Mouse (Mus musculus): ENCODE measurements around the gene Knstrn. TPM values are rescaled to one million over a fixed set of nuclear protein-coding genes. Genes with fewer than 3 reads are reported as not detected.

The Knstrn gene
- polyA plus RNA-seq, 1 experiment from 2014 or later = 29.0 TPM

GRCm38 (mm10) chr2:118846246-118846645 lies 32.4 kb downstream of the Knstrn start:
- H3K4me3 ChIP-seq (ENCODE audit: low read depth, low read length) = no peak overlapping the region
- ATAC-seq (ENCODE audit: low FRiP score, low TSS enrichment) (no peak), DNase-seq (ENCODE audit: low spot score) (no peak)
- no peaks in the 10 kb centered on the region for H3K9me3 ChIP-seq (ENCODE audit: control insufficient read depth, low read length)
- no peaks in the 10 kb centered on the region for H3K36me3 ChIP-seq (ENCODE audit: control insufficient read depth, insufficient read depth, low read length)
- WGBS = 45% methylated on average over 7 of the region's 7 CpGs
- no peaks in the 10 kb centered on the region for H3K27me3 ChIP-seq (ENCODE audit: control insufficient read depth, insufficient read depth, low read length)
- H3K4me2 ChIP-seq (replicated peaks; ENCODE audit: low read depth) = no peak overlapping the region
- H3K4me1 ChIP-seq (replicated peaks; ENCODE audit: control insufficient read depth, insufficient read depth) = no peaks in the 10 kb centered on the region
- TF ChIP-seq CTCF (IDR thresholded peaks at IDR 0.05; ENCODE audit: low read depth) (no peak), EP300 (optimal IDR thresholded peaks at IDR 0.05) (no peak)
- H3K27ac ChIP-seq (replicated peaks) = no peak overlapping the region
- H3K9ac ChIP-seq (ENCODE audit: low read length) = no peak overlapping the region

GRCm38 (mm10) chr2:118851756-118852155 lies 38.0 kb downstream of the Knstrn start:
- no peak for TF ChIP-seq CTCF (IDR thresholded peaks at IDR 0.05; ENCODE audit: low read depth)
- 26% methylated on average over 3 of the region's 3 CpGs for WGBS
- DNase-seq (ENCODE audit: low spot score) = no peak

GRCm38 (mm10) chr2:118861454-118862339 lies 47.9 kb downstream of the Knstrn start, which contains the start of gene Ivd:
TSS of gene Ivd (plus strand) at chr2:118861954.
- TF ChIP-seq CTCF (IDR thresholded peaks at IDR 0.05; ENCODE audit: low read depth) (no peak), EP300 (optimal IDR thresholded peaks at IDR 0.05) (peak; percentile 73)
- Histone ChIP-seq H3K9ac (ENCODE audit: low read length) (peak within 1 kb of the TSS; percentile 64), H3K36me3 (ENCODE audit: control insufficient read depth, insufficient read depth, low read length) (no peaks in the 10 kb centered on the region), H3K27ac (replicated peaks) (peak within 1 kb of the TSS; percentile 65), H3K4me3 (ENCODE audit: low read depth, low read length) (peak within 1 kb of the TSS; percentile 48), H3K27me3 (ENCODE audit: control insufficient read depth, insufficient read depth, low read length) (no peaks in the 10 kb centered on the region), H3K4me1 (replicated peaks; ENCODE audit: control insufficient read depth, insufficient read depth) (no peaks in the 10 kb centered on the region), H3K9me3 (ENCODE audit: control insufficient read depth, low read length) (no peaks in the 10 kb centered on the region), H3K4me2 (replicated peaks; ENCODE audit: low read depth) (peak within 1 kb of the TSS; percentile 72)
- WGBS = 2% methylated on average over 34 of the region's 34 CpGs
- peak; percentile 94 for DNase-seq (ENCODE audit: low spot score)
- peak; percentile 99 for ATAC-seq (ENCODE audit: low FRiP score, low TSS enrichment)

More at GRCm38 (mm10) chr2:118851756-118852155, 38.0 kb downstream of the Knstrn start:
- ATAC-seq (ENCODE audit: low FRiP score, low TSS enrichment) = no peak
- Histone ChIP-seq H3K4me1 (replicated peaks; ENCODE audit: control insufficient read depth, insufficient read depth) (no peaks in the 10 kb centered on the region), H3K9me3 (ENCODE audit: control insufficient read depth, low read length) (no peaks in the 10 kb centered on the region), H3K9ac (ENCODE audit: low read length) (no peak overlapping the region), H3K4me3 (ENCODE audit: low read depth, low read length) (no peak overlapping the region), H3K4me2 (replicated peaks; ENCODE audit: low read depth) (no peak overlapping the region), H3K27ac (replicated peaks) (no peak overlapping the region), H3K27me3 (ENCODE audit: control insufficient read depth, insufficient read depth, low read length) (no peaks in the 10 kb centered on the region), H3K36me3 (ENCODE audit: control insufficient read depth, insufficient read depth, low read length) (no peaks in the 10 kb centered on the region)

- H3K27me3 ChIP-seq (ENCODE audit: control insufficient read depth, insufficient read depth, low read length) = no peaks in the 10 kb centered on the region
- 24% methylated on average over 2 of the region's 3 CpGs for WGBS
- no peak for TF ChIP-seq EP300 (optimal IDR thresholded peaks at IDR 0.05)
- TF ChIP-seq CTCF (IDR thresholded peaks at IDR 0.05; ENCODE audit: low read depth) = no peak
- peak overlapping the region; percentile 64 for H3K9ac ChIP-seq (ENCODE audit: low read length)
- peak overlapping the region; percentile 65 for H3K27ac ChIP-seq (replicated peaks)
- ATAC-seq (ENCODE audit: low FRiP score, low TSS enrichment) (no peak), DNase-seq (ENCODE audit: low spot score) (no peak)
- peak overlapping the region; percentile 72 for H3K4me2 ChIP-seq (replicated peaks; ENCODE audit: low read depth)
- no peaks in the 10 kb centered on the region for H3K4me1 ChIP-seq (replicated peaks; ENCODE audit: control insufficient read depth, insufficient read depth)
- no peaks in the 10 kb centered on the region for H3K36me3 ChIP-seq (ENCODE audit: control insufficient read depth, insufficient read depth, low read length)
- no peaks in the 10 kb centered on the region for H3K9me3 ChIP-seq (ENCODE audit: control insufficient read depth, low read length)
- H3K4me3 ChIP-seq (ENCODE audit: low read depth, low read length) = peak overlapping the region; percentile 48
Measured at GRCm38 (mm10) chr2:118862340-118862675, 48.5 kb downstream of the Knstrn start.

- no peaks in the 10 kb centered on the region for H3K9me3 ChIP-seq (ENCODE audit: control insufficient read depth, low read length)
- no peak overlapping the region for H3K9ac ChIP-seq (ENCODE audit: low read length)
- no peak overlapping the region for H3K27ac ChIP-seq (replicated peaks)
- TF ChIP-seq CTCF (IDR thresholded peaks at IDR 0.05; ENCODE audit: low read depth) (no peak), EP300 (optimal IDR thresholded peaks at IDR 0.05) (no peak)
- no peak overlapping the region for H3K4me2 ChIP-seq (replicated peaks; ENCODE audit: low read depth)
- no peaks in the 10 kb centered on the region for H3K4me1 ChIP-seq (replicated peaks; ENCODE audit: control insufficient read depth, insufficient read depth)
- no peaks in the 10 kb centered on the region for H3K36me3 ChIP-seq (ENCODE audit: control insufficient read depth, insufficient read depth, low read length)
- 50% methylated on average over 3 of the region's 3 CpGs for WGBS
- ATAC-seq (ENCODE audit: low FRiP score, low TSS enrichment) = no peak
- DNase-seq (ENCODE audit: low spot score) = no peak
- no peaks in the 10 kb centered on the region for H3K27me3 ChIP-seq (ENCODE audit: control insufficient read depth, insufficient read depth, low read length)
- no peak overlapping the region for H3K4me3 ChIP-seq (ENCODE audit: low read depth, low read length)
Measured at GRCm38 (mm10) chr2:118870601-118871000, 56.8 kb downstream of the Knstrn start.

- Histone ChIP-seq H3K4me2 (replicated peaks; ENCODE audit: low read depth) (no peak overlapping the region), H3K9me3 (ENCODE audit: control insufficient read depth, low read length) (no peaks in the 10 kb centered on the region), H3K27ac (replicated peaks) (no peak overlapping the region), H3K4me1 (replicated peaks; ENCODE audit: control insufficient read depth, insufficient read depth) (no peaks in the 10 kb centered on the region), H3K9ac (ENCODE audit: low read length) (no peak overlapping the region), H3K4me3 (ENCODE audit: low read depth, low read length) (no peak overlapping the region), H3K36me3 (ENCODE audit: control insufficient read depth, insufficient read depth, low read length) (no peaks in the 10 kb centered on the region), H3K27me3 (ENCODE audit: control insufficient read depth, insufficient read depth, low read length) (no peaks in the 10 kb centered on the region)
- no peak for TF ChIP-seq EP300 (optimal IDR thresholded peaks at IDR 0.05)
- no peak for TF ChIP-seq CTCF (IDR thresholded peaks at IDR 0.05; ENCODE audit: low read depth)
- DNase-seq (ENCODE audit: low spot score) (no peak), ATAC-seq (ENCODE audit: low FRiP score, low TSS enrichment) (no peak)
- WGBS = 39% methylated on average over 1 of the region's 1 CpGs
Measured at GRCm38 (mm10) chr2:118871032-118871431, 57.2 kb downstream of the Knstrn start.

Data from stomach, postnatal 0 days (tissue).